Mouse (Mus musculus) hindbrain, embryonic 10.5 days (tissue): ENCODE measurements at regions not wholly inside any gene's neighbourhood (a gene's known extent, or its start where the extent isn't known, plus 50 kb on each side); places are given as distances from the start of the nearest gene placed in this dataset.

Source experiments
- DNase-seq: peaks from one replicate; pipeline ENCODE4 v3.0.0-alpha.2; 2017; ENCODE audit warnings: low spot score
- H3K27ac ChIP-seq: fragments of 300-500 bp; sonication (generic); 2 replicates; pipeline ENCODE4 v1.5.1; 2016; ENCODE audit warnings: mild to moderate bottlenecking, moderate library complexity
- H3K27me3 ChIP-seq: fragments of 300-500 bp; sonication (generic); 2 replicates; pipeline ENCODE4 v1.6.1; 2016; ENCODE audit warnings: mild to moderate bottlenecking; ENCODE audit not compliant: poor library complexity, insufficient read depth, severe bottlenecking
- H3K36me3 ChIP-seq: fragments of 300-500 bp; sonication (generic); 2 replicates; pipeline ENCODE4 v1.6.1; 2016; ENCODE audit warnings: mild to moderate bottlenecking, moderate library complexity
- H3K4me1 ChIP-seq: fragments of 300-500 bp; sonication (generic); replicated peaks from 2 replicates; pipeline ENCODE4 v1.6.1; 2016; ENCODE audit warnings: mild to moderate bottlenecking
- H3K4me3 ChIP-seq: fragments of 300-500 bp; sonication (generic); 2 replicates; pipeline ENCODE4 v1.5.1; 2016; ENCODE audit warnings: mild to moderate bottlenecking, moderate library complexity
- H3K9me3 ChIP-seq: fragments of 300-500 bp; sonication (generic); 2 replicates; pipeline ENCODE4 v1.6.1; 2016; ENCODE audit warnings: mild to moderate bottlenecking, moderate library complexity
- WGBS: fragments of 180-500 bp; shearing (Covaris S2); methylation state at CpG from one replicate; pipeline ENCODE4 v1.1.7; 2016; 5-methylcytosine and 5-hydroxymethylcytosine counted together

DNA sequence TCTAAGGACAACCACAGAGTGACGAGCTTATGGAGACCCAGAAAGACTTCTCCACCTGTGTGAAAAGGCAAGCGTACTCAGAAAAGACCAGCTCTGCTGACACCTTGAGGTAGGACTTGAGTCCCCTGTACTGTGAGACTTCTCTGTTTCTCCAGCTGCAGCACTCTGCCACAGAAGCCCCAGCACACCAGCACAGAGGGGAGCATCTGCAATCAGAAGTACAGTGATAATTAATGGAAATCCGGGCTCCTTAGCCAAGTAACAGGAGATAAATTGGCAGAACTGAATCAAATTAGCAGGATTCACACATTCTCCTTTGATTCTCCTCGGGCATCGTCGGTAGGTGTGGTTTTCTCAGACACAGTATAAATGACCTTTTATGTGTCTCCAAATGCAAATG lies 137.3 kb upstream of the Tmem72 start:
- no peak overlapping the region for H3K27ac ChIP-seq
- 78% methylated on average over 6 of the region's 6 CpGs for WGBS
- DNase-seq = no peak

DNA sequence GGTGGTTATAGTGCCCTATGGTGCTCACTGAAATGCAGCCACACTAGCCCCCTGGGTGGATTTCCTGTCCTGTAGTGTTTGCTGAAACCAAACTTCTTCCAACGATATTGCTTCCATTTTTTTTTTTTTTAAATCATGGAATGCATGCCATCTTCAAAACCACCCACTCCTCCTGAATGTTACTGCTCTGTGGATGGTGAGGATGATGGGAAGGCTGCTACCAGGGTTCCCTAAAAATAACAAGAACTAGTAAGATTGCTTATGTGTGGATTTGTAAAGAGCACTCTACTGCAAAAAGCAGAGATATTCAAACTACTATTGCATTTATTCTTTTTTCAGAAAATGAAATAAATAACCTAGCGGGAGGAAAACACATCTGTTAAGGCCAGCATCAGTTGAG lies 139.4 kb upstream of the Tmem72 start:
- no peaks in the 10 kb centered on the region for H3K4me1 ChIP-seq
- WGBS = 77% methylated on average over 2 of the region's 2 CpGs
- no peak for DNase-seq

More for the DNA sequence above, 137.3 kb upstream of the Tmem72 start:
- H3K4me1 ChIP-seq = no peaks in the 10 kb centered on the region
- no peaks in the 10 kb centered on the region for H3K9me3 ChIP-seq
- H3K36me3 ChIP-seq = no peaks in the 10 kb centered on the region
- no peaks in the 10 kb centered on the region for H3K27me3 ChIP-seq
- no peak overlapping the region for H3K4me3 ChIP-seq

DNA sequence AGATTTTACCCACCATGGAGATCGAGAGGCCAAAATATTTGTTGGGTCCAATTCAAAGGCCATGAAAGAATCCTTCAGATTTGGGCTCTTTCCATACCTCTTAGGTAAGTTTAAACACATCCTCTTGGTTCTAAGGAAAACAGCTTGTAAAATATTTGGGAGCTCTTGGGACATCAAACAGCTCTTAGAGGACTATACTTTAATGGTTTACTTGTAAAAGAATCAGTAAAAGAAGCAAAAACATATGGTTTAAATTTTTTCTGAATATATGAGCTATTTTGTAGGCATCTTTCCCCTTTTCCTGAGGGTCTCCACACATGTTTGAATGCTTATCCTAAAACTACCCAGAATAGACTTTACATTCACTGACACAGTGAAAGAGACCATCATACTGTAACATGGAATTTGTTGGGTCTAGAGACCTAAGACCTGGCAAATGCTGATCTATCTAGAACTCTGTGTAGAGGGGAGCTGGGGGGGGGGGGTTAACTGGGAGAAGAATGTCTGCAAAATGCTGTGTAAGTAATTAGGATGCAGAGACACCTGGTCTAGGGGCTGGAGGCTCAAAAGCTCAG lies 140.3 kb upstream of the Tmem72 start:
- H3K27me3 ChIP-seq = no peaks in the 10 kb centered on the region
- no peak for DNase-seq
- H3K4me1 ChIP-seq = no peaks in the 10 kb centered on the region
- H3K4me3 ChIP-seq = no peak overlapping the region
- no peaks in the 10 kb centered on the region for H3K36me3 ChIP-seq
- WGBS = 83% methylated on average over 1 of the region's 1 CpGs
- H3K9me3 ChIP-seq = no peaks in the 10 kb centered on the region
- H3K27ac ChIP-seq = no peak overlapping the region

More for the DNA sequence above, 139.4 kb upstream of the Tmem72 start:
- Histone ChIP-seq H3K27me3 (no peaks in the 10 kb centered on the region), H3K9me3 (no peaks in the 10 kb centered on the region), H3K36me3 (no peaks in the 10 kb centered on the region), H3K27ac (no peak overlapping the region), H3K4me3 (no peak overlapping the region)

DNA sequence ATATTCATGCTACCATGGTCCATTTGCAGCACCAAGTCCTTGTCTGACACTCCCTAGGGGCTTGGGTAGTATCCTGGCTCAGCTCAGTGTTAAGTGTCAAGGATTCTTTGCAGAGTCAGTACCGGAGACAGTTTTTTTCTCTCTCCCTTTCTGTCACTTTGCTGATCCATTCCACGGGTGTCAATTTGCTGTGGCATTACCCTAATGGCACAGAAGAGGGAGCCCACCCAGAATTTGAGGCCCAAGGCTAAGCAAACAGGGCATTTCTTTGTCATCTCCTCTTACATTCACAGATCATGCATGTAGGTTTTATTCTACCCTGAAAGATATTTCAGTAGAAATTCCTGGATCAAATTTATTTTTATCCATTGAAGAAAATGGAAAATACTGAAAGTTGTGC lies 146.4 kb upstream of the Tmem72 start:
- no peak for DNase-seq
- no peaks in the 10 kb centered on the region for H3K4me1 ChIP-seq

DNA sequence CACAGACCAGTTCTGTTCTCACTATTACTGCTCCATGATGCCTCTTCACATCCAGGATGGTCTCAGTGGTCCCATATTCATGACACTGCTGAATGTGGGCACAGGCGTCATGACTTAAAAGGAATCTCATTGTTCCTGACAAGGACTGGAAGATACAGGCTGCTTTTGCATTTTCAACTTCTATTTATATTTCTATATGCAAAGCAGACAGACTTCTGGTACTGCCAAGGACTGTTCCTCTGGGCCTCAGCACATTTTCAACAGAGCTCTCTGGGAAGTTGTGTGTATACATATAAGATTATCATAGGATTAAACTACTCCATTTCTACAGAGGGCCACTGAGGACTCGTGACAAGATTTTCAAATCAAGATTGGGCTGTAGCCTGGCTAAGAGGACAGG lies 146.9 kb upstream of the Tmem72 start:
- H3K9me3 ChIP-seq = no peaks in the 10 kb centered on the region
- no peaks in the 10 kb centered on the region for H3K36me3 ChIP-seq
- no peak for DNase-seq
- H3K4me1 ChIP-seq = no peaks in the 10 kb centered on the region
- H3K27me3 ChIP-seq = no peaks in the 10 kb centered on the region
- no peak overlapping the region for H3K27ac ChIP-seq
- 82% methylated on average over 2 of the region's 2 CpGs for WGBS
- no peak overlapping the region for H3K4me3 ChIP-seq

More for the DNA sequence above, 146.4 kb upstream of the Tmem72 start:
- H3K4me3 ChIP-seq = no peak overlapping the region
- no peak overlapping the region for H3K27ac ChIP-seq
- WGBS = 51% methylated on average over 2 of the region's 2 CpGs
- no peaks in the 10 kb centered on the region for H3K36me3 ChIP-seq
- no peaks in the 10 kb centered on the region for H3K9me3 ChIP-seq
- H3K27me3 ChIP-seq = no peaks in the 10 kb centered on the region

DNA sequence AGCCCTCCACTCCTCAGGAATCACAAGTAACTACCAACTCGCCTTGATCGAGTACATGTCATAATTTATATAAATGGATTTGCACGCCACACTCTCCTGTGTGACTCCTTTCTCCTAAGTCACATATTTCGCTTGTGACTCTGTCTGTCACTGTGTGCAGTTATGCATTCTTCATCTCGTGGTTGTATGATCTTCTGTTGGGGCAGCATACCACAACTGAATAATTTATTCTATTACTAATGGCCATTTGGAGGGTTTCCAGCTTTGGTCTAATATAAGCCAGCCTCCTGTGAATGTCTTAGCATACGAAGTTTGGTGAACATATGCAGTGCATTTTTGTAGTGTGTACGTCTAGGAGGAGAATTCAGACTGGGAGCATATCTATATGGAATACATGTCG lies 176.6 kb upstream of the Tmem72 start:
- 88% methylated on average over 8 of the region's 8 CpGs for WGBS
- H3K4me3 ChIP-seq = no peak overlapping the region

DNA sequence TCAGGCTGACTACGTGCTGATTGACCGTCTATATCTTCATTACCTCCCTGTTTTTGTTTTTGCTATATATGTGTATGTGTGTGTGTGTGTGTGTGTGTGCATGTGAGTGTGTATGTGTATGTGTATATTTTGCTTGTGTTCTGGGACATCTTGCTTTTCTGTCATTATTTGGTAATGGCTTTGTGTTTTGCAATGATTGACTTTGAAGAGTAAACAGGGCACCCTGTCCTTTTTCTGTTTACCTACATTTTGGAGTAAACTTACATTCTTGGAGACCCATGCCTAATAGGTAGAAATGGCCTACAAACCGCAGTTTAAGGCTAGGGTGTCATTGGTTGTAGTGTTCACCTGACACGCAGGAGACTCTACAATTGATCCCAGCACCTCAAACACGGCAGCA lies 177.5 kb upstream of the Tmem72 start:
- Histone ChIP-seq H3K9me3 (no peaks in the 10 kb centered on the region), H3K4me1 (no peaks in the 10 kb centered on the region), H3K36me3 (no peaks in the 10 kb centered on the region), H3K27me3 (no peaks in the 10 kb centered on the region), H3K4me3 (no peak overlapping the region), H3K27ac (no peak overlapping the region)
- 92% methylated on average over 5 of the region's 5 CpGs for WGBS
- no peak for DNase-seq

More for the DNA sequence above, 176.6 kb upstream of the Tmem72 start:
- no peaks in the 10 kb centered on the region for H3K9me3 ChIP-seq
- no peak overlapping the region for H3K27ac ChIP-seq
- no peaks in the 10 kb centered on the region for H3K27me3 ChIP-seq
- H3K4me1 ChIP-seq = no peaks in the 10 kb centered on the region
- DNase-seq = no peak
- no peaks in the 10 kb centered on the region for H3K36me3 ChIP-seq

DNA sequence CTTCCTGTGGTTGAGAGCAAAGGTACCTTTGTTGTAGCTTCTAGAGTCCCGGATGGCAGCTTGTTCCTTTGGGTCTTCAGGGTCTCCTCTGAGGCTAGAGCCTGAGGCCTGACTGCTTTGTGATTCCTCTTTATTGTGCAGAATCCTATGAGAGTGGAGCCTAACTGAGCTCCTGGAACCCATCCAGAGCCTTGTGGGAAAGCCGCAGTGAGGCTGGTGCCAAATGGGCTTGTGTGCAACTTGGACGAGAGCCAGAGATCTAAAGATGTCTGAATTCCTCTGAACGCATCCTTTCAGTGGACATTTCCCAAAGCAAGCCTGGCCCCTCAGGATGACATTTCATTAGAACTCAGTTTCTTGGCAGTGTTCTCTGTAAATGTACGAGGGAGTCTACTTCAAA lies 178.4 kb upstream of the Tmem72 start:
- no peaks in the 10 kb centered on the region for H3K9me3 ChIP-seq
- WGBS = 89% methylated on average over 5 of the region's 5 CpGs
- H3K4me3 ChIP-seq = no peak overlapping the region
- no peak for DNase-seq
- H3K36me3 ChIP-seq = no peaks in the 10 kb centered on the region
- H3K27me3 ChIP-seq = no peaks in the 10 kb centered on the region
- no peaks in the 10 kb centered on the region for H3K4me1 ChIP-seq
- no peak overlapping the region for H3K27ac ChIP-seq

DNA sequence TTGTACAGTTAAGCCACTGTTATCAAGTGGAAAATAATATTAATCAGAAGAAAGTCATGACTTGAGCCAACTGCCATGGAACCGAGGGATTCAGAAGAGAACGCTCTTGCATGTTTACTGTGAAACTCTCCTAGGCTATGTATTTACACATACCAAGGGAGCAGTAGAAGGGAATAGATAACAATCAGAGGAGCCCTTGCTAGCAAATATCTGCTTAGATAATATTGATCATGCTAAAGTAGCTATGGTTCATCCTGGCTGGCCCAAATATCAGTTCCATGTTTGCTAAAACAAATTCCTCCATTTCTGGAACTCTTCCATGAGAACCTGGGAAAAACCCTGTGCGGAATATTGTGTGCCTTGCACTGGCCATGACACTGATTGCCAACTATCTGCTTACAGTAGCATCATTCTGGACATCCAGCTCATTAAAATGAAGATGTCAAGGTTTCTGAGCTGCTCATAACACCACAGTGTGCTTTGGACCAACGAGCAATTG lies 179.5 kb upstream of the Tmem72 start:
- Histone ChIP-seq H3K4me1 (no peaks in the 10 kb centered on the region), H3K27me3 (no peaks in the 10 kb centered on the region), H3K4me3 (no peak overlapping the region), H3K27ac (no peak overlapping the region), H3K36me3 (no peaks in the 10 kb centered on the region), H3K9me3 (no peaks in the 10 kb centered on the region)
- DNase-seq = no peak
- 89% methylated on average over 4 of the region's 4 CpGs for WGBS

DNA sequence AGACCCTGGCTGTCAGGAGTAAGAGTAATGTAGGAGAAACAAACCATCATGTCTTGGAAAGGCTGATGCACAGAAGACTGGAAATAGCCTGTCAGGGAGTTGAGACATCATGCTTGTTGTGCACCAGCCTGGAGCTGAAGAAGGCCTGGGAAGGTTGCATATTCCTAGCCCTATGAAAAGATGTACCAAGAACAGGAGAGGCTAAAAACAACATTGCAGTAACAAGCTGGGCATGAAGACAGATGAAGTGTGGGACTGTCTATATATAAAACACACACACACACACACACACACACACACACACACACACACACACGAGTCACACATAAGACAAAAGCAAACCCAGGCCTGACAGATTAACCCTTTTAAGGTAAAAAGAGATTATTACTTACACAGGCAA lies 185.1 kb upstream of the Tmem72 start:
- H3K9me3 ChIP-seq = no peaks in the 10 kb centered on the region
- no peaks in the 10 kb centered on the region for H3K36me3 ChIP-seq
- H3K4me3 ChIP-seq = no peak overlapping the region
- no peak for DNase-seq
- H3K27ac ChIP-seq = no peak overlapping the region
- no peaks in the 10 kb centered on the region for H3K27me3 ChIP-seq
- H3K4me1 ChIP-seq = no peaks in the 10 kb centered on the region
- WGBS = 62% methylated on average over 1 of the region's 1 CpGs

DNA sequence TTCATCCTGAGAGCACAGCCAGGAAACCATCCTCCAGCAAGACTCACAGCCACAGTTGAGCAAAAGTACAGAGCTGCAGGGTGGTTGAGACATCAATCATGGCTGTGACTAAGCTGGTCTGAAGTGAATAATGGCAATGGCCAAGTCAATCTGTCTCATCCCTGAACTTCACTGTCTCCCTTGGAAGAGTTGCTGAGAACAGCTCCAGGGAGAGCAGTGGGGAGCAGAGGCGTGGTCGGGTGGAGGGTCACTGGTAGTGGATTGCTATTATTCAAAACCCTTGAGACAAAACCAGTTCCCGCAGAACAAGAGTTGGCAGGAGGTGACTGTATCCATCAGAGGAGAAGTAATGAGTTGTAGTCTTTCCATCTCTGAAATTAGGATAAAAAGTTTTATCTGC lies 185.7 kb upstream of the Tmem72 start:
- no peak overlapping the region for H3K27ac ChIP-seq
- H3K9me3 ChIP-seq = no peaks in the 10 kb centered on the region
- WGBS = 80% methylated on average over 3 of the region's 3 CpGs
- H3K4me3 ChIP-seq = no peak overlapping the region
- DNase-seq = no peak
- no peaks in the 10 kb centered on the region for H3K4me1 ChIP-seq
- no peaks in the 10 kb centered on the region for H3K36me3 ChIP-seq
- no peaks in the 10 kb centered on the region for H3K27me3 ChIP-seq

DNA sequence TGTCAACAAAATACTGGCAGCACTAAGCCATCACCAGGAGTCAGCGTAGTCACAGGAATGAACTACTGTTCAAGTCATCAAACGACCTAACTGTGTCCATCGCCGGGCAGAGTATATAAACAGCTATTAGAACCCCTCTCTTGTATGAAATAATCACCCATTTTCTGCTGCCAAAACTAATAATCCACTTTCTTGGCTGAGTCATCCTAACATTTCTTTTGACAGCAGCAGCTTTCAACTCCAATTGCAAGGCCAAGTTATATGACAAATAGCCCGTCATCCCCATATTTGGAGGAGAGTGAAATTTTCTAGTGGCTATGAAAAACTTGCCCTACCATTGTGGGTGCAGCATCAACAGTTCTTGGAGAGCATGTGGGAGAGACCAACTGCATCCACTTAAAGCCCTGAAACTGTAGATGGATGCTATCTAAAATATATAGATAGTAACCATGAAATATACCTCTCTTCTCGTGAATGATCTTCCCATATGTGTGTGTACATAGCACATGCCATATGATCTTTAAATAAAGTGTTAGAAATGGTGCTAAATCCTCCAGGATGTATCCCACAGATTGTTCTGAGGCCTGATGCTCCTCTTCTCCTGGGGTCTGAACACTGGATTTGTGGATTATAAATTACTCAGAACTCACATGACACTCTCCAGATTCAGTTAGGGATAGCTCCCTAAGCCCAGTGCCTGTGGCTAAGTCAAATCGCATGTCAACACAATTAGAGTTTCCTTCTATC lies 189.9 kb upstream of the Tmem72 start:
- Histone ChIP-seq H3K4me3 (no peak overlapping the region), H3K27me3 (no peaks in the 10 kb centered on the region), H3K27ac (no peak overlapping the region), H3K4me1 (no peaks in the 10 kb centered on the region), H3K9me3 (no peaks in the 10 kb centered on the region), H3K36me3 (no peaks in the 10 kb centered on the region)
- no peak for DNase-seq
- WGBS = 90% methylated on average over 7 of the region's 7 CpGs

DNA sequence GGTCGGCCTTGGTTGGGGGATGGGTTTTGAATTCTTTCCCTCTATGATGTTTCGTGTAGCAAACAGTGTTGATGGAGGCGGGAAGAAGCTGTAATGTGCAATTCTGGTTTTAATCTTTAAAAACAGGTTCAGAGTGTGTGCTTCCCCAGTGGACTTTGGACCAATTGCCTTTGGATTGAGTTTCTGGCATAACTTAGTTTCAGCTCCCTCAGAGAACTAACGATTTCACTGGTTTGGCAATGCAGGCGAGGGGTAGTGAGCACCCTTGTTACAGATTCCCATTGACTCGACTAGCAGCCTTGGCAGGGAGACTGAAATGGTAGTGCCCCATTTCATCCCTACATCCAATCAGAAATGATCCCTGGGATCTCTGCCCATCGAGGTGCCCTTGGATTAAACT lies 193.9 kb upstream of the Tmem72 start:
- Histone ChIP-seq H3K9me3 (no peaks in the 10 kb centered on the region), H3K4me3 (no peak overlapping the region), H3K27ac (no peak overlapping the region), H3K36me3 (no peaks in the 10 kb centered on the region), H3K4me1 (no peaks in the 10 kb centered on the region), H3K27me3 (no peaks in the 10 kb centered on the region)
- DNase-seq = no peak
- WGBS = 89% methylated on average over 7 of the region's 7 CpGs
